Mouse (Mus musculus) liver, embryonic 14.5 days (tissue): ENCODE measurements around the gene CN725425.

ENCODE experiments used
- CTCF ChIP-seq: IDR thresholded peaks from 2 replicates; pipeline ENCODE4 v1.5.1; 2016; ENCODE audit warnings: antibody characterized with exemption, low read depth, control low read depth
- EP300 ChIP-seq: IDR thresholded peaks from 2 replicates; pipeline ENCODE4 v1.6.1; 2016; ENCODE audit warnings: antibody characterized with exemption, low read depth

DNA sequence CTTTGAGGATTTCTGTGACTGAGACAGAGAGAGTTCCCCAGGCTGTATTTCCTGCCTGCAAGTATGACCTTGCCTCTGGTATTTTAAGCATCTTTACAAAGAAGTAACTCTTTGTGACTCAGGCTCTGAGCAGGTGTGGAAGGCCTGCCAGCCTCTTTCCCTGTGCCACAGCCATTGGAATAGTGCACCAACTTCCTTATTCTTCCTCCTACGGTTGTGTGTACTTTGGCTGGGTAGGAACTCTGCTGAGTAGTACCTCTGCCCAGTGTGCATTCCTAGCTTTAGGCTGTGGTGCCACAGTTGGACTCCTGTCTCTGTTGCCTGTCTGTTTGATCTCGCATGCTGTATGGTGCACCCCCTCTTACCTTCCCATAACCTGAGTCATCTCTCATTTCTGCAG, 56.0 kb downstream of the CN725425 start:
- no peak for TF ChIP-seq CTCF
- TF ChIP-seq EP300, result no peak
